Mouse (Mus musculus) heart, embryonic 12.5 days (tissue): ENCODE measurements around the gene Klhl35. TPM values are rescaled to one million over a fixed set of nuclear protein-coding genes. Genes with fewer than 3 reads are reported as not detected.

Experiments
- polyA plus RNA-seq: library from polyadenylated mRNA; unstranded; fragments of >200 nt; fragmentation: Nextera tagmentation; extraction: Ambion mirVana; gene quantifications from 2 replicates; pipeline ENCODE4 v1.2.1, GENCODE M21; 2016

Klhl35 gene
- polyA plus RNA-seq, 1 experiment from 2014 or later: 1.3 TPM

Other genes with a start within 250 kb of the Klhl35 start
- gene Mogat2, start 227.4 kb upstream of the Klhl35 start, polyA plus RNA-seq: 2.5 and 3.1 TPM in 2 replicates
- 3.0 and 3.4 TPM in 2 replicates for gene Map6, start 198.6 kb upstream of the Klhl35 start, polyA plus RNA-seq
- gene Serpinh1, start 112.8 kb upstream of the Klhl35 start, polyA plus RNA-seq: 1,302 and 1,316 TPM in 2 replicates
- gene Gdpd5, start 84.6 kb upstream of the Klhl35 start, polyA plus RNA-seq: 28.5 and 28.8 TPM in 2 replicates
- gene Rps3, start 17.7 kb downstream of the Klhl35 start, polyA plus RNA-seq: 459 and 490 TPM in 2 replicates
- gene Arrb1, start 69.5 kb downstream of the Klhl35 start, polyA plus RNA-seq: 13.4 and 14.5 TPM in 2 replicates
- 1.3 and 1.5 TPM in 2 replicates for gene Tpbgl, start 161.1 kb downstream of the Klhl35 start, polyA plus RNA-seq
- 0.65 and 0.77 TPM in 2 replicates for gene Slco2b1, start 245.3 kb downstream of the Klhl35 start, polyA plus RNA-seq